Mouse (Mus musculus) left cerebral cortex, postnatal 25 days (tissue): Measurements from ENCODE around the gene Pm20d1. TPM values are rescaled to one million over a fixed set of nuclear protein-coding genes. Genes with fewer than 3 reads are reported as not detected.

Experiments
- DNase-seq, 2 experiments: peaks; one replicate each; pipeline ENCODE4 v3.0.0; 2022; ENCODE audit warnings: low spot score in 2 of 2, mixed read lengths in 1 of 2
- intact Hi-C: fragments of 180-260 bp; cut with DNase I; formaldehyde crosslinking; loops from one replicate; pipeline ENCODE4 v1.15.1; 2025
- total RNA-seq, 2 experiments: library from RNA; stranded (reverse); gene quantifications; 2 replicates each; pipeline ENCODE4 v1.2.3; 2021

Gene Pm20d1
- total RNA-seq, result 1 to 10 TPM; 1.9 to 2.1 TPM

DNA sequence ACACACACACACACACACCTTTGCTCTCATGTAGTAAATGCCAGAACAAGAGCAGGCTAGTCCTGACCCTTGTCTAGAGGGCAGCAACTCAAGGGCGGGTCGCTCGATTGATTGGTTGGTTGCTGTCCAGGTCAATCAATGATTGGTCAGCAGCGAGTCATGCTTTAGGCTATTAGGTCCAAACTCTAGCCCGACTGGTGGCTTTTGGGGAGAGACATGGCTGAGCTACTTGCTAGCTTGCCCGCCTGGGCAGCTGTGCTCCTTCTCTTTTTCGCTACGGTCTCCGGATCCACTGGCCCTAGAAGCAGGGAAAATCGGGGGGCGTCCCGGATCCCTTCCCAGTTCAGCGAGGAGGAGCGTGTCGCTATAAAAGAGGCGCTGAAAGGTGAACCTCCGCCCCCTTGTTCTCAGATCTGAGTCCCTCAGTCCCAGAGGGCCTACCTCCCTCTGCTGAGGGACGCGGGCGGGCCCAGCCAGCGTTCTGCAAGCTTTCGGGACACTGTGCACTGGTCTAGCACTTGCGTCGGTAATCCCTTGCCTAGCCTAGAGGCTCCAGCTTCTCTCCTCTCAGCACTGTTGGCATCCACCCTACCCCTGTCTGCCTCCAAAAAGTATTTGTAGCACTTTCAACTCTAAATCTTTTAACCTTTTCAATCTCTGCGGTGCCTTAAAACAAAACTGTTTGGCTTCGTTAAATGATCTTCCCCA is at the start of gene Pm20d1:
Gene Pm20d1, plus strand, starts transcription at position 180 of the 708 bp plus-strand sequence.
- intact Hi-C loops, result no loop called here
- DNase-seq, result peak in 1 of 2 experiments; percentile 15

DNA sequence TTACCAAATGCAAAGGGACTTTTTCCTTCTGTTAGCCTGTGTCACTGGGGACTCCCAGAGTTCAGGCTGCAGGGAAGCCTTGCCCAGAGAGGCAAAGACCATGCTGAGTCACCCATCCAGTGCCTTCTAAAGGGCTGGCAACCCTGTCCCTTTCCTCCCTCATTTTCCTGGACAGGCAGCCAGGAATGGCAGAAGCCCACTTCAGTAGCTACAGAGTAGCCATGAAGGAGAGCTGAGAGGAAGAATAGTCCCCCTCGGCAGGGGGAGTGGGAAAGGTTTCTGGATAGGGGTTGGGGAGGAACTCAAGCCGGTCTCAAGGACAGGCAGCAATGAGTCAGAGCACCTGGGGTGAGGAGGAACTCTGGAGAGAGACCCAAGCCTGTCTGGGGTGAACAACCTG is 49.4 kb upstream of the Pm20d1 start:
- no peak for DNase-seq
- intact Hi-C loops, result no loop called here

DNA sequence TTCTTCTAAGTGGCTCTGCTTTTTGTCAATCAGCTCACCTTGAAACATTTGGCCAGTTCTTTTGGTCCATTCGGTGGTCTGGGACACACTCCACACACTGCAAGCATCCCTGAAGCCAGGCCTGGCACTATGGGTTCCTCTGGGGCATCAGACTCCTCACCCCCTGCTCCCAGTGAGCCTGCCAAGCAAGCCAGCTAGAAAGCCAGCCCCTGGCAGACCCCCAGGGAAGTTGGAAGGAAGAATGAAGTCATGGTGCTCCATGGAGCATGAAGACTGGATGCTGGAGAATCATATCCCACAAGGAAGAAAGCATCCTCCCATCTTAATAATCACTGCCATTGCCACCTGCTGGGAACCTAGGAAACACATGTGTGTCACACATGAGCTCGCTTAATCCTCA is 48.5 kb upstream of the Pm20d1 start:
- DNase-seq, result no peak
- intact Hi-C loops, result no loop called here

DNA sequence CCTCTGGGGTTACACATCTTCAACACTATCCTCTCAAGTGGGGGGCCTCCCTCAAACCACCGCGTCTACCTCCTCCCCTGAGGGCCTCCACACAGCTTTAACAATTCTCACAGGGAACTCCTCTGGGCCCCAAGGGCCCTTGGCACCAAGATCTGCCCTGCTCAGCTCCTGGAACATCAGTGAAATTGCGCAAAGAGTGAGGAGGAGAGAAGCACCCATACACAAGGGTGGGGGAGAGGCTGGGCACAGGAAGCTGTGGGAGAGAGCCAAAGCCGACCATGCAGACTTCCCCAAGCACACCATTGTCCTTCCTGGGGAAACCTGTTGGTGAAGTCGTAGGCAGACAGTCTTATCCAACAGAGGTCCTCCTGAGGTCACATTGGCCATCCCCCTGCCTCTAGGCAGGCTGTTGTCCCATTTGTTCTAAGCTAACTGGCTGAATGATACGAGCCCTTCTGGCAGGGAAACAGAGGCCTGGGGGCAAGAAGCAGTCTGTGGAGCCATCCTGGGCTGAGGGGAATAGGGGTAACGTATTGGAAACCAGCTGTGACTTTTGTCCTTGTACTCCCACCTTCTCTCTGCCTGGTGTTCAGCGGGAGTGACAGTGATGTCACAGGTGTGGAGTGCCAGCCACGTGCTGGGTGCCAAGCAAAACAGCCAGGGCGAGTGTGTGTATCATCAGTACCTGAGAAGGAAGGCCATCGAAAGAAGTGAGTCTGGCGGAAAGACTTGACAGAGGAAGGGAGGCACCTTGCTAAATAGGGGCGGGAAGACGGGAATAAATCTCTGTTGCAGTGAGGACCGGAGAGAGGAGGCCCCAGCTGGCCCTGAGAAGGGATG is 47.3 kb upstream of the Pm20d1 start:
- intact Hi-C loops, result no loop called here
- DNase-seq, result no peak

DNA sequence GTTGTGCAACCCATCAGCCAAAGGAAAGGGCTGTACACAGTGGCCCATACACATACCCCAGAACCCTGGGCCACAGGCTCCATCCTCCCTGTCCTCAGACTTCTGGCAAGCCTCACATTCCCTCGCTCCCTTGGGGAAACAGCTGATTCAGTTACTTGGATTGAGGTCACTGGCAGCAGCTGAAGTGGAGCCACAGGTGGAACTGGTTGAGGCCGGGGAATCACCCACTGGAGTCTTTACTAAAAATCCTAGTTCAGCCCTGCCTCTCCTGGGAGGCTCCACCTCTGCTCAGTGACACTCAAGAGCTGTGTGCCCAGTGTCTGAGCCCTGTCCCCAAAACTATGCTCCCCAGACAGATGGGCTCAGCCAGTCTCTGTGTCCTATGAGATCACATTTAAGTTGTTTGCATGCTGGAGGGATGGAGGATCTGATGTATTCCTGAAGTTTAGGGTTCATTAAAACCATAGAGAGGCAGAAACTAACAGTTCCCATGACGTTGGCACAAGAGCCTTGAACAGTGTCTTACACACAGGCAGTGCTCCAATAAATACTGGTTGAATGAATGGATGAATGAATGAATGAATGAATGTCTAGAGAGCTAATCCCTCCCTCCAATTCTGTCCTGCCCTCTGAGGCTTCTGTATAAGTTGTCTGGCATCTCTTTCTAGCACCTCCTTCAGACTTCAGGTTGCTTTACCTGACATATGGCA is 45.8 kb upstream of the Pm20d1 start:
- intact Hi-C loops, result no loop called here
- DNase-seq, result no peak

DNA sequence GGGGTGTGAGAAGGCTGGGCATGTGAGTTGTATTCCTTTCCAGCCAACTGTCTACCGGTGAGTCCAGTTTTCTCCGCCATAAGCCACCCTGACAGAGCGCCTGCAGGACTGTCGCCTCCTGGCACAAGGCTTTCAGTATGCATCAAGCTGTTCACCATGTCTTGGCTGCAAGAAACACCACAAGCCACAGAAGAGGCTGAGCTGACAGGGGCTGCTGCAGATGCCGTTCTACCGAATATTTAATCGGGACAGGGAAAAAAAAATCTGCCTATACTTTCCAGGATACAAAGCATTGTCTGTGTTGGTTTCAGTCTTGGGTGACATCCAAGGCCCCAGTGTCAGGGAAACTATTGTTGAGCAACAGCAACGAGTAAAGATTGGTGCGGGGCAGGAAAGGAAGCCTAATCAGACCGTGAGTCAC is 45.3 kb upstream of the Pm20d1 start:
- peak in 1 of 2 experiments; percentile 14 for DNase-seq
- intact Hi-C loops, result no loop called here

DNA sequence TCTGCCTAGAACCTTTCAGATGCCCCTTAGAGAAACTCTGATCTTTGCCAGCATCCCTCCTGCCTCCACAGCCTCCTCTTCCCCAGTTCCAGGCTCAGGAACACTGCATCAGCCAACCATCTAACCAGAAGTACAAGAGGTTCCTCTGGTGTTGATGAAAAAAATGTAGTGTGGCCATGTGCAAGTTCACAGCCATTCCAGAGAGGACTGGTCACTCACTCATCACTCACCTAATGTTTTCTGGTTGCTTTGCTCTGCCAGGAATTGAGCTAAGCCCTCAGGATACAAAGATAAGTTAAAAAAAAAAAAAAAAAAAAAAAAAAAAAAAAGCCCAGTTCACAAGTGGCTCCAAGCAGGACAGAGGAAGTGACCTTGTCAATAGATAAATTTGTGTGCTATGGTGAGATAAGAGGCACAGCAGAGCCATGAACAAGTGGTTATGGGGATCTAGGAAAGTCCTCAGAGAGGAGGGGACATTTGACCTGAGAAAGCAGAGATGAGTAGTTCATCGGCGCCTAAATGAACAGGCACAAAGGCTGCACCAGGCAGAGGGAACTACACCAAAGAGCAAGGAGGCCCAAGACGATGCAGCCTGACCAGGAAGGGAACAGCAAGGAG is 42.9 kb upstream of the Pm20d1 start:
- intact Hi-C loops, result no loop called here
- DNase-seq, result no peak

DNA sequence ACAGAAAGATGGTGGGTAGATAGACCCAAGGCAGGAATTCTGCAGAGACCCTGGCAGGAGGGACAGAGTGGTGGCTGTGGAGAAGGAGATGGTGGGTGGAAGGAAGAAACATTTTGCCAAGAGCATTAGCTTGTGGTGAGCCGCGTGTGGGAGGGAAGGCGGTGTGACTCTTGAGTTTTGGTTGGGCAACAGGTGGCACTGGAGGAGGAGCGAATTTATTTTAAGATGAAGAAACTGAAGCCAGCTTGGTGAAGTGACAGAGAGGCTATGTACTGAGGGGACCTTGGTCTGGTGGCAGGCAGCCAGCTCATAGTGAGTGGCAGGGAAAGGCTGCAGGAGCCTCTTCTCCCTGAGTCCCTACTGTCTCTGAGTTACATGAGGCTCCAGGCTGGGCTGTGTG is 42.3 kb upstream of the Pm20d1 start:
- intact Hi-C loops, result no loop called here
- DNase-seq, result peak; percentile 73 to 89

DNA sequence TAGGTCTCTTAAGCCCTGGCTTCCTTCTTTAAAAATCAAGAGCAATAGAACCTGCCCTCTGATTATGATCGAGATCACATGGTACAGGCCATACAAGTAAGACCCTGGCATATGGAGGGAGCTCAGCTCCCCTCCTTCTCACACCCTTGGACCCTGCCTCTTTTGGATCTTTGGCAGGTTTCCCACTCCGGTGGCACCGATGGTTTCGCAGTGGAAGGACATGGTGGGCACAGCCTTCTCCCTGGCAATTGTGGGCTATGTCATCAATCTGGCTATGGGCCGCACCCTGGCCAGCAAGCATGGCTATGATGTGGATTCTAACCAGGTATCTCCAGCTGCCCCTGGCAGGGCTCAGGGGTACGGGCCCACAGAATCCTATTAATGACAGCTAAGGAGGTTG is 40.0 kb upstream of the Pm20d1 start:
- intact Hi-C loops, result no loop called here
- no peak for DNase-seq

DNA sequence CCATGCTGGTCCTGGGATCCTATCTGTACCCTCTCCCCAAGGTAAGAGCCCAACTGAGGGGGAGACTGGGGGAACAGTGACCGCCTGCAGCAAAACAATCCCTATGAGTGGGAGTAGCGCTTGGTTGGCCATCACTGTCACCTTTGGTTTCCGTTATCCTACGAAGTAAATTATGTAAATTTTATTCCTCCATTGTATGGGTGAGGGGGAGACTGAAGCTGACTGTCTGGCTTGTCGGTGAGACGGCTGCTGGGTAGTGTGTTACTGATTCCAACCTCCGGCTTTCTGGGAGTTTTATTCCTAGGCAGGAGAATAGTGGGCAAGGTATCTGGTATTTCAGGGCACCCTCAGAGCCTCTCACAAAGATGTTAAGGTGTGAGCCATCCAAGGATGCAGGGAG is 38.4 kb upstream of the Pm20d1 start:
- no peak for DNase-seq
- intact Hi-C loops, result no loop called here

DNA sequence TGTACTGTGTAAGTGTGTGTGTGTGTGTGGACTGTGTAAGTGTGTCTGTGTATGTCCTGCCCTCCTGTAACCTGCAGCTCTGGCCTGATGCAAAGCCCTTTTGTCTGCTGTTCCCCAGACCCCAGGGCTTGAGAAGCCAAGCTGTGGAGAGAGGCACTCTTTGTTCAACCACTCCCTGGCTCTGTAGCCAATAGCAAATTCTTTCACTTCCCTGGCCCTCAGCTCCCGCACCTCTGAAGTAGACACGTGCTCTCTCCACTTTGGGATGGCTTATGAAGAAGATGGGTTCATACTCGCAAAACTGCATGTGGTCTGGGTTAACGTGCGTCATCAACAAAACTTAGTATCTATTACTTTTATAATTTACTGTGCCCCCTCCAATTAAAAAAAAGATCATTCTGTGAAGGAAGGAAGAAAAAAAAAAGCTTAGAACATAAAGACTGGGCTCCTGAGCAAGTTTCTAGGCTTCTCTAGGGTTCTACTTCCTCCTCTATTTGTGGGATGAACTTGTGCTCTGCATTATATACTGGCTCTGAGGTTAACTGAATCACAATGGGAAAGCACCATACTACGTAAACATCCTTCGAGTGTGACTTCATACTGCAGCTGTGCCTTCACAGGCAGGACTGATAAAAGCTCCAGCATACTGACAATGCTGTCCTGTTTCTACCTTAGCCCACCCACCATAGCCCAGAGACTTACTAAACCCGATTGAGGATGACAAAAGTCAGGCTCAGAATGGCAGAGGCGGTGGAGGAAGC is 37.3 kb upstream of the Pm20d1 start:
- DNase-seq, result no peak
- intact Hi-C loops, result loop anchor here (5.0 to 10.0 kb wide), 2 partner anchors 145 to 213 kb away; no protein-coding TSS in a partner anchor

DNA sequence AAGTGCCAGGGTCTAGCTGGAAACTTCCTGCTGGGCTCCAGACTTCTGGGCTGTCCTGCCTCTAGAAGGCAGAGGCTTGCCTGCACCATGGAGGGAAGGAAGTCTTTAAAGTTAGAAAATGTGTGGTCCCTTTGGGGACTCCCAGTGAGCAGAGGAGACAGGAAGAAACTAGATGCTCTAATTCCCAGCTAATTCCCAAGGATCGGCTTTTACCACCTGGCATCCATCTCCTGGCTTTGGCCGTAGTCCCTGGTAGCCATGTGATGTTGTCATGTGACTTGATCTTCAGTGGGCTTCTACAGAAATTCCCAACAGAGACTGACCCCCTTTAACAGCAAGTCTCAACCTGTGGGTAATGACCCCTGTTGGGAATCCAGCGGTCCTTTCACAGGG is 36.8 kb upstream of the Pm20d1 start:
- intact Hi-C loops, result loop anchor here (5.0 to 10.0 kb wide), 2 partner anchors 146 to 213 kb away; no protein-coding TSS in a partner anchor
- DNase-seq, result no peak

DNA sequence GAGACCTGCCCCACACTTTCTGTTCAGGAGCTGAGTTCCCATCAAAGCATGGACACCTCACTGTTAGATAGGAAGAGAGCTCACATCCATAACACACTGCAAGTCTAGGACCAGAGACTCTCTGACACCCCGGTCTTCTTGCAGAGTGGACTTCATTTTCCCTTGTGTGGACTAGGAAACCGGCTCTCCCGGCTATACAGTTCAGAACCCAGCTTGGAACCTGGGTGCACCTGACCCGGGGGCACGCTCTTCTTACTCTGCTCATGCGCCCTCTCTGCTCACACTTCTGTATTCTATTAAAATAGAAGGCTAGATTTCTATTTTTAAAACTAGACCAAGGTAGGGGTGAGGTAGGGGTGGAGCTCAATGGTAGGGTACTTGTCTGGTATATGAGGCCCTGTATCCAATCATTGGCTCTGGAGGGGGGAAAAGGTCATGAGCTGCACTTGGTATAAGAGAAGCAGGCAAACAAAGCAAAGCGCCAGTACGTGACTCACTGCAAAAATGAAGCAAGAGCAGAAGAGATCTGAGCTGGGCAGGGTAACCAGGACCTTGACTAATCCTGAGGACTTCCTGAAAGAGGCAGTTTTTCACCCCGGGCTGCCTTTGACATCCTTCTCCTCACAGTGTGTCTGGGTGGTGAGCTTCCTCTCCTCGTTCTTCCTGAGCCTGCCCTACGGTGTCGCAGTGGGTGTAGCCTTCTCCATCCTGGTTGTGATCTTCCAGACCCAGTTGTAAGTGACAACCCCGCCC is 35.9 kb upstream of the Pm20d1 start:
- no peak for DNase-seq
- intact Hi-C loops, result loop anchor here (5.0 to 10.0 kb wide), 2 partner anchors 146 to 214 kb away; no protein-coding TSS in a partner anchor

DNA sequence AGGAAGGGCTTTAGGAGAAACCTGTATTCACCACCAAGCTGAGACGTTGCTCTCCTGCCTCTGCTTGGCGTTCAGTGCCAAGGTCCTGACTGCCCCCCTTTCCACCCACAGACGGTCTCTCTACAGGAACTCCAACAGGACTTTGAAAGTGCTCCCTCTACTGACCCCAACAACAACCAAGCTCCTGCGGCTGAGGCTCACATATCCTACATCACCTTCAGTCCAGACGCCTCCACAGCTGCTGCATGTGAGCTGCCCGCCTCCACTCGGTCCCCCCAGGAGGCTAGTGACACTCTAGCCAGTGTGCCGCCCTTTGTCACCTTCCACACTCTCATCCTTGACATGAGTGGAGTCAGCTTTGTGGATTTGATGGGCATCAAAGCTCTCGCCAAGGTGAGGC is 33.5 kb upstream of the Pm20d1 start:
- no peak for DNase-seq
- intact Hi-C loops, result loop anchor here (5.0 to 10.0 kb wide), 2 partner anchors 149 to 216 kb away; no protein-coding TSS in a partner anchor

DNA sequence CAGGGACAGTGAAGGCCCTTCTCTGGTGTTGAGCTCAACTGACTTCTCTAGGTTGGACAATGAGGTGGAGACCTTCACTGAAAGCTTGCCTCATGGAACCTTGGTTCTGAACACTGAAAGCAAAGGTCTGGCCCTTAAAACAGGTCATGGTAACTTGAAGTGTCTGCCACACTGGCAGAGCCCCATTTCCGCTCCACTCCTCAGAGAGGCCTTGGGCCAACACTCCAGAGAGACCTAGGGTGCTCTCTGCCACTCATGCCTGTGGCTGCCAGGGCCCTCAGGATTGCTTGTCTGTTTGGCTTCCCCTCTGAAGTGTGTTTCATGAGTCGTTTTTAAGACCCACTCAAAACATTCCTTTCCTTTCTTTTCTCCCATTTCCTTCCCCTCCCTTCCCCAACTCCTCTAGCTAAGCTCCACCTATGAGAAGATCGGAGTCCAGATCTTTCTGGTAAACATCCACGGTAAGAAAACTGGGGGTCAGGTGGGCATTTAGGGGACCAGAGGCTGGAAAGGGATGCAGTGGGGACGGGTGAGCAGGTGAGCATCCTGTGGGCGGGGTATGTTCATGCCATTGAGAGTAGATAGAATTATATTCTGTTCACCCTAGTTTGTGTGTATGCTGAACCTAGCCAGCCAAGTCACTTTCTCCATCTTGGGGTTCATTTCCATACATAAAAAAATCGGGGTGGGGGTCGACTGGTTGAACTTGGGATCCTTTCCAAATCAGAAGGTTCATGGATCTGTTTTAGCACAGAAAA is 32.4 kb upstream of the Pm20d1 start:
- DNase-seq, result no peak
- intact Hi-C loops, result loop anchor here (1.0 to 10.0 kb wide), 3 partner anchors 52 to 217 kb away; no protein-coding TSS in a partner anchor

DNA sequence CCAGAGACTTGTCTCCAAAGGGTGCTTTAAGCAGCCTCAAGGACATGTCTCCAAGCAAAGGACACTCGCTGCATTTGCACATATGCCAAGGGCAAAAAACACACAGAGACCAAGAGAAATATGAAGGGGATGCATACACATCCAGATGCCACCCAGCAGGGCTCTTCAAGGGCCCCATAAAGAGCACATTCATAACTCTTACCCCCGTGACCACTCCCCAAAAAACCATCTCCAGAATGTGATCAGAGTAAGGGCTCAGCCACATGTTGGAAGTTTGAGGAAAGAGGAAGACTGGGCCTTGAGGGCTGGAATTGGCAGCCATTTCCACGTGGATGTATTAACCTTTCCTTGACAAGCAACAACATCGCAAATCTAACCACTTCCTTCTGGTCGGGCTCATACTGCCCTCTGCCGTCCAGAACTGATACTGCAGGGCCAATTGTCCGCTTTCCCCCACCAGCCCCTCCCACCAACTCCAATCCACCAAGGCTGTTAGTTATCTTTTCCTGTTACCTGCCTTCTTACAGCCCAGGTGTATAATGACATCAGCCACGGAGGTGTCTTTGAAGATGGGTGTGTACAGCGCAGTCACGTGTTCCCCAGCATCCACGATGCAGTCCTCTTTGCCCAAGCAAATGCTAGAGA is 31.7 kb upstream of the Pm20d1 start:
- DNase-seq, result peak; percentile 83
- intact Hi-C loops, result loop anchor here (1.0 to 10.0 kb wide), 2 partner anchors 53 to 151 kb away; no protein-coding TSS in a partner anchor

DNA sequence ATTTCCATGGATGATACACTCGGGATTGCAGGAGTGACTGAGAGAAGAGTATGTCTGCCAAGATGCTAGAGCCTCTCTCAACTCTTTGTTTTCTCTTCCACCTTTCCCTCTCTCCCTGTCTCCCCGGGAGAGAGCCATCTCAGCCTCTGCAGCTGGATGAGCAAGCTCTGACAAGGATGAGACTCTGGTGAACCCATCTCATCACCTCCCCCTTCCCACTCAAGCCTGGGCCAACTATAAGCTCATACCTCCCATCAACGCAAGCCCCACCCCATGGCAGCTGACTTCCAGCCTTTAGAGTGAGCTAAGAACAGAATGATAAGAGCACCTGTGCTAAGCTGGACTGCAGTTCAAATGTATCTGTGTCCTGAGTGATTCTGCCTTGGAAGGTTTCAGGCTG is 27.9 kb upstream of the Pm20d1 start:
- no peak for DNase-seq
- intact Hi-C loops, result loop anchor here (10.0 kb wide), 1 partner anchor 154 kb away; no protein-coding TSS in a partner anchor
